Mouse (Mus musculus) CH12.LX (cell line): ENCODE measurements around the gene Rph3al. TPM values are rescaled to one million over a fixed set of nuclear protein-coding genes. Genes with fewer than 3 reads are reported as not detected.

Experiments
- DNase-seq: peaks from one replicate; pipeline ENCODE4 v3.0.0-alpha.2; 2013; ENCODE audit errors: extremely low read depth
- H3K27ac ChIP-seq: 2 replicates; pipeline ENCODE4 v1.5.1; 2012; ENCODE audit warnings: low read depth, mild to moderate bottlenecking, control low read depth, moderate library complexity; ENCODE audit not compliant: insufficient read depth
- H3K27me3 ChIP-seq: replicated peaks from 2 replicates; pipeline ENCODE3; 2012; ENCODE audit warnings: inconsistent platforms
- H3K36me3 ChIP-seq, 2 experiments: replicated peaks in 1 of 2; 2 replicates each; pipeline versions ENCODE3 to v1.6.1; 2012; ENCODE audit warnings: inconsistent platforms in 1 of 2, low read length in 1 of 2, mild to moderate bottlenecking in 1 of 2, mixed read lengths in 1 of 2, moderate library complexity in 1 of 2; ENCODE audit not compliant: control insufficient read depth in 1 of 2, insufficient read depth in 1 of 2
- H3K4me1 ChIP-seq, 2 experiments: 2 replicates each; pipeline ENCODE4 v1.6.1; 2012; ENCODE audit warnings: inconsistent platforms in 1 of 2, moderate library complexity in 1 of 2; ENCODE audit not compliant: insufficient read depth in 2 of 2, control insufficient read depth in 1 of 2
- H3K4me2 ChIP-seq: 2 replicates; pipeline ENCODE4 v1.6.1; 2012; ENCODE audit warnings: low read depth, mild to moderate bottlenecking, control low read depth; ENCODE audit not compliant: poor library complexity, insufficient read depth, severe bottlenecking
- H3K4me3 ChIP-seq, 3 experiments: fragments of 150-350 bp in 1 of 3; sonication (generic) in 1 of 3; replicated peaks in 1 of 3; 2 replicates each; pipeline versions ENCODE3 to v1.5.1; 2011 to 2012; ENCODE audit warnings: low read depth in 2 of 3, low read length in 2 of 3, mild to moderate bottlenecking in 2 of 3, moderate library complexity in 2 of 3, control low read depth in 1 of 3, improper control_type of control experiment in 1 of 3, inconsistent platforms in 1 of 3, mixed read lengths in 1 of 3; ENCODE audit not compliant: poor library complexity in 1 of 3
- H3K79me2 ChIP-seq: replicated peaks from 2 replicates; pipeline ENCODE4 v1.6.1; 2012; ENCODE audit warnings: mild to moderate bottlenecking, moderate library complexity; ENCODE audit not compliant: control insufficient read depth, poor library complexity, insufficient read depth, severe bottlenecking; ENCODE audit errors: extremely low read depth
- H3K9ac ChIP-seq: 2 replicates; pipeline ENCODE4 v1.6.1; 2012; ENCODE audit warnings: low read depth, mild to moderate bottlenecking, control low read depth, moderate library complexity; ENCODE audit not compliant: insufficient read depth
- H3K9me3 ChIP-seq: replicated peaks from 2 replicates; pipeline ENCODE3; 2012; ENCODE audit warnings: low read length, inconsistent platforms, mixed read lengths
- BHLHE40 ChIP-seq: IDR thresholded peaks from 2 replicates; pipeline ENCODE4 v1.6.1; 2011; ENCODE audit warnings: mild to moderate bottlenecking, low read depth, low read length, improper control_type of control experiment
- CHD2 ChIP-seq: IDR thresholded peaks from 2 replicates; pipeline ENCODE4 v1.6.1; 2011; ENCODE audit warnings: low read length, improper control_type of control experiment
- EP300 ChIP-seq: IDR thresholded peaks from 2 replicates; pipeline ENCODE4 v1.6.1; 2011; ENCODE audit warnings: low read length, improper control_type of control experiment
- IRF4 ChIP-seq: IDR thresholded peaks from 2 replicates; pipeline ENCODE4 v1.6.1; 2014; ENCODE audit warnings: low read depth, mild to moderate bottlenecking, inconsistent platforms, low read length, improper control_type of control experiment
- KAT2A ChIP-seq: IDR thresholded peaks from 2 replicates; pipeline ENCODE4 v1.6.1; 2012; ENCODE audit warnings: low read length, improper control_type of control experiment, inconsistent platforms; ENCODE audit not compliant: insufficient replicate concordance
- MAFK ChIP-seq: IDR thresholded peaks from 2 replicates; pipeline ENCODE4 v1.6.1; 2011; ENCODE audit warnings: low read length, improper control_type of control experiment; ENCODE audit not compliant: insufficient replicate concordance
- MAZ ChIP-seq: IDR thresholded peaks from 2 replicates; pipeline ENCODE4 v1.6.1; 2012; ENCODE audit warnings: low read depth, mild to moderate bottlenecking, inconsistent platforms, low read length, improper control_type of control experiment, moderate library complexity
- MEF2A ChIP-seq: IDR thresholded peaks from 2 replicates; pipeline ENCODE4 v1.6.1; 2014; ENCODE audit warnings: low read depth, mild to moderate bottlenecking, inconsistent platforms, low read length, improper control_type of control experiment, borderline replicate concordance
- MXI1 ChIP-seq: IDR thresholded peaks from 2 replicates; pipeline ENCODE4 v1.6.1; 2011; ENCODE audit warnings: mild to moderate bottlenecking, low read depth, low read length, improper control_type of control experiment
- MYC ChIP-seq: IDR thresholded peaks from 2 replicates; pipeline ENCODE4 v1.6.1; 2011; ENCODE audit warnings: low read depth, mild to moderate bottlenecking, improper control_type of control experiment, low read length
- NELFE ChIP-seq: IDR thresholded peaks from 2 replicates; pipeline ENCODE4 v1.6.1; 2011; ENCODE audit warnings: low read depth, low read length, improper control_type of control experiment
- NRF1 ChIP-seq: IDR thresholded peaks from 2 replicates; pipeline ENCODE4 v1.6.1; 2014; ENCODE audit warnings: low read depth, mild to moderate bottlenecking, inconsistent platforms, low read length, improper control_type of control experiment, moderate library complexity
- PAX5 ChIP-seq: IDR thresholded peaks from 2 replicates; pipeline ENCODE4 v1.6.1; 2012; ENCODE audit warnings: low read length, inconsistent platforms, mixed read lengths
- POLR2A ChIP-seq: IDR thresholded peaks from 2 replicates; pipeline ENCODE4 v1.6.1; 2011; ENCODE audit warnings: low read depth, mild to moderate bottlenecking, improper control_type of control experiment, low read length
- POLR2AphosphoS2 ChIP-seq: IDR thresholded peaks from 2 replicates; pipeline ENCODE4 v1.6.1; 2011; ENCODE audit warnings: low read depth, low read length, improper control_type of control experiment
- RAD21 ChIP-seq: IDR thresholded peaks from 2 replicates; pipeline ENCODE4 v1.6.1; 2011; ENCODE audit warnings: low read depth, mild to moderate bottlenecking, low read length, improper control_type of control experiment, moderate library complexity
- RCOR1 ChIP-seq: conservative IDR thresholded peaks from 2 replicates; pipeline ENCODE4 v1.6.1; 2012; ENCODE audit warnings: low read depth, mild to moderate bottlenecking, inconsistent platforms, low read length, improper control_type of control experiment
- SIN3A ChIP-seq: IDR thresholded peaks from 2 replicates; pipeline ENCODE4 v1.6.1; 2012; ENCODE audit warnings: low read length, improper control_type of control experiment, inconsistent platforms
- SMC3 ChIP-seq: IDR thresholded peaks from 2 replicates; pipeline ENCODE4 v1.6.1; 2011; ENCODE audit warnings: low read depth, low read length, improper control_type of control experiment
- TBP ChIP-seq: conservative IDR thresholded peaks from 2 replicates; pipeline ENCODE4 v1.6.1; 2011; ENCODE audit warnings: low read depth, low read length, improper control_type of control experiment
- UBTF ChIP-seq: IDR thresholded peaks from 2 replicates; pipeline ENCODE4 v1.6.1; 2012; ENCODE audit warnings: low read depth, mild to moderate bottlenecking, inconsistent platforms, low read length, improper control_type of control experiment, moderate library complexity
- USF1 ChIP-seq: IDR thresholded peaks from 2 replicates; pipeline ENCODE4 v1.6.1; 2014; ENCODE audit warnings: low read depth, mild to moderate bottlenecking, inconsistent platforms, low read length, improper control_type of control experiment
- USF2 ChIP-seq: conservative IDR thresholded peaks from 2 replicates; pipeline ENCODE4 v1.6.1; 2011; ENCODE audit warnings: low read depth, low read length, improper control_type of control experiment
- ZC3H11A ChIP-seq: IDR thresholded peaks from 2 replicates; pipeline ENCODE4 v1.6.1; 2012; ENCODE audit warnings: low read depth, mild to moderate bottlenecking, inconsistent platforms, low read length, improper control_type of control experiment
- ZKSCAN1 ChIP-seq: IDR thresholded peaks from 2 replicates; pipeline ENCODE4 v1.6.1; 2012; ENCODE audit warnings: low read depth, inconsistent platforms, low read length, improper control_type of control experiment, borderline replicate concordance
- ZMIZ1 ChIP-seq: IDR thresholded peaks from 2 replicates; pipeline ENCODE4 v1.6.1; 2012; ENCODE audit warnings: low read depth, mild to moderate bottlenecking, inconsistent platforms, low read length, improper control_type of control experiment
- ZNF384 ChIP-seq: IDR thresholded peaks from 2 replicates; pipeline ENCODE4 v1.6.1; 2012; ENCODE audit warnings: low read depth, low read length, improper control_type of control experiment, inconsistent platforms
- dilution Hi-C: fragments of 300-500 bp; cut with MboI; formaldehyde crosslinking; loops from 2 replicates; pipeline ENCODE4 v1.14.3; 2020; ENCODE audit warnings: low sequenced_read_pairs; ENCODE audit not compliant: extremely low pct_unique_long_range_greater_than_20kb, extremely low pct_ligation_motif_present
- in situ Hi-C: fragments of 300-500 bp; cut with MboI; formaldehyde crosslinking; loops from 3 replicates; pipeline ENCODE4 v1.14.3; 2019; ENCODE audit warnings: low sequenced_read_pairs, low pct_ligation_motif_present, low pct_unique_long_range_greater_than_20kb, mixed read lengths
- polyA plus RNA-seq: library from polyadenylated mRNA; unstranded; fragments of >175 nt; gene quantifications from 2 replicates; pipeline ENCODE4 v1.2.1, GENCODE M21; 2012; ENCODE audit warnings: low read depth; ENCODE audit not compliant: insufficient read length
- total RNA-seq, 2 experiments: library from RNA; depleted of rRNA; stranded (reverse); fragments of 300-350 nt in 1 of 2; fragments of >200 nt in 1 of 2; gene quantifications; 2 replicates each; pipeline ENCODE4 v1.2.3; 2012 to 2014

Gene Rph3al
- total and polyA plus RNA-seq, 3 experiments: 0.34 to 0.39 TPM; not detected in 1

DNA sequence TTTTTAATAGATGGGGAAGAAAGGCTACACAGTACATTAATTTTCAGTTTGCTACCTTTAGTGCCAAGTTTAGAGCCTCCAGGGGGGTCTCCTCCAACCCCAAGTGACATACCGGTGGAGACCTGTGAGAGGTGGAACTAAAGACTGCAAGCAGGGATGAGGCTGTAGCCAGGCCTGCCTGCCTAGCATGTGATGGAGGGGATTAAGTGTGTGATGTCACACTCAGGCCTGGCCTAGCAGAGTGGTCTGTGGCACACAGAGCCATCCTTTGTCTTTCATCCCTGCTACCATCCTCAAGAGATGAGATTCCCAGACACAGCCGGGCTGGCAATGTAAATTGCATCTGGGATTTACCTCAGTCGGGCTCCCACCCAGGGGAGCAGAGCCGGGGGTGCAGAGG is 67.3 kb downstream of the Rph3al start:
- no peaks in the 10 kb centered on the region for H3K36me3 ChIP-seq
- H3K27me3 ChIP-seq: peaks cover 5% of the 10 kb centered on the region
- no peak overlapping the region for H3K4me3 ChIP-seq

DNA sequence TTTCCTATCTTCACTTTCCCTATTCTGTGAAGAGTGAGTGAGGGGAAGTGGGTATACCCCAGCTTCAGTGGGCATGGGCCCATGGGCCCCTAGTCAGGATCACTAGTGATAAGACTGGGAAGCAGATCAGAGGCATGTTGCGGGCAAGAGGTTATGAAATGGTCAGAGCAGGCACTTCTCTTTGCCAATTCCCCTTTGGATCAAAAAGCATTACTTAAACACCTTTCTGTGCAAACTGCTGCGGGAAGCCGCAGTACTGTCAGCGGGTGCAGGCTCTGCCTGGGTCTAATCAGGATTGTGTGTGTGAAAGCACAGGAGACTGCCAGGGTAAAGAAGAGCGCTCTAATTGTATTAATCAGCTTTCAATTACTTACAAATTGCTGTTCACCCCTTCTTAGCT is 67.8 kb downstream of the Rph3al start:
- no peaks in the 10 kb centered on the region for H3K9me3 ChIP-seq
- no peak overlapping the region for H3K4me2 ChIP-seq
- dilution Hi-C loops: no loop called here
- H3K9ac ChIP-seq: no peak overlapping the region
- no peak for DNase-seq
- peaks cover 5% of the 10 kb centered on the region for H3K27me3 ChIP-seq
- peaks cover 0 to 9% of the 10 kb centered on the region in 2 experiments; a peak in 2 of 4 replicates for H3K4me1 ChIP-seq
- H3K27ac ChIP-seq: no peak overlapping the region
- no peaks in the 10 kb centered on the region for H3K79me2 ChIP-seq
- no peak overlapping the region for H3K4me3 ChIP-seq
- in situ Hi-C loops: no loop called here
- TF ChIP-seq RAD21: no peak
- TF ChIP-seq SMC3: no peak
- no peak for TF ChIP-seq NRF1
- no peak for TF ChIP-seq MAZ
- TF ChIP-seq USF2: no peak
- no peak for TF ChIP-seq ZMIZ1
- TF ChIP-seq IRF4: no peak
- no peak for TF ChIP-seq POLR2AphosphoS2
- no peak for TF ChIP-seq EP300
- TF ChIP-seq MEF2A: no peak
- TF ChIP-seq MXI1: no peak
- no peak for TF ChIP-seq POLR2A
- no peak for TF ChIP-seq ZNF384
- TF ChIP-seq ZKSCAN1: no peak
- no peak for TF ChIP-seq RCOR1
- no peak for TF ChIP-seq KAT2A
- TF ChIP-seq TBP: no peak
- no peak for TF ChIP-seq BHLHE40
- H3K36me3 ChIP-seq: no peaks in the 10 kb centered on the region

More for the DNA sequence above, 67.3 kb downstream of the Rph3al start:
- DNase-seq: no peak
- Histone ChIP-seq H3K79me2 (no peaks in the 10 kb centered on the region), H3K9me3 (no peaks in the 10 kb centered on the region), H3K4me1 (peaks cover 0 to 9% of the 10 kb centered on the region in 2 experiments; a peak in 2 of 4 replicates), H3K9ac (no peak overlapping the region), H3K27ac (no peak overlapping the region), H3K4me2 (no peak overlapping the region)
- in situ Hi-C loops: no loop called here
- dilution Hi-C loops: no loop called here
- TF ChIP-seq PAX5 (no peak), UBTF (no peak), USF1 (no peak), SIN3A (no peak), MAFK (no peak), KAT2A (no peak), RCOR1 (no peak), MAZ (no peak), SMC3 (no peak), MYC (no peak), ZC3H11A (no peak), IRF4 (no peak), CHD2 (no peak), RAD21 (no peak), POLR2A (no peak), NELFE (no peak)
